Mouse (Mus musculus) heart, postnatal 14 days (tissue): ENCODE measurements around the gene Mael. TPM values are rescaled to one million over a fixed set of nuclear protein-coding genes. Genes with fewer than 3 reads are reported as not detected.

Experiments
- DNase-seq, 2 experiments: peaks; one replicate each; pipeline ENCODE4 v3.0.0; 2021 to 2022
- intact Hi-C: fragments of 180-260 bp; cut with DNase I; formaldehyde crosslinking; loops from one replicate; pipeline ENCODE4 v1.15.1; 2025
- total RNA-seq, 2 experiments: library from RNA; stranded (reverse); gene quantifications; 2 replicates each; pipeline ENCODE4 v1.2.3; 2021

Gene Mael
- total RNA-seq, 2 experiments from 2014 or later: not detected

- no peak for DNase-seq
- intact Hi-C loops: no loop called here
These were observed 24.4 kb downstream of the Mael start for GRCm38 (mm10) chr1:166214181-166214580.

GRCm38 (mm10) chr1:166209371-166209770 lies 29.2 kb downstream of the Mael start:
- DNase-seq: no peak
- intact Hi-C loops: no loop called here

GRCm38 (mm10) chr1:166205159-166205558 lies 33.4 kb downstream of the Mael start:
- intact Hi-C loops: no loop called here
- DNase-seq: no peak

- intact Hi-C loops: no loop called here
- no peak for DNase-seq
These were observed 34.4 kb downstream of the Mael start for GRCm38 (mm10) chr1:166204171-166204570.

- no peak for DNase-seq
- intact Hi-C loops: no loop called here
These were observed 48.7 kb downstream of the Mael start for GRCm38 (mm10) chr1:166189821-166190220.

- DNase-seq: no peak
- intact Hi-C loops: no loop called here
These were observed 53.2 kb downstream of the Mael start for GRCm38 (mm10) chr1:166185357-166185756.

- intact Hi-C loops: no loop called here
- no peak for DNase-seq
These were observed 53.9 kb downstream of the Mael start for GRCm38 (mm10) chr1:166184391-166185229.

GRCm38 (mm10) chr1:166182952-166183627 lies 55.5 kb downstream of the Mael start:
- intact Hi-C loops: no loop called here
- DNase-seq: peak; percentile 15 to 30

- no peak for DNase-seq
- intact Hi-C loops: no loop called here
These were observed 57.0 kb downstream of the Mael start for GRCm38 (mm10) chr1:166181510-166181909.

GRCm38 (mm10) chr1:166173621-166174020 lies 64.9 kb downstream of the Mael start:
- intact Hi-C loops: no loop called here
- DNase-seq: no peak

GRCm38 (mm10) chr1:166172992-166173391 lies 65.6 kb downstream of the Mael start:
- intact Hi-C loops: no loop called here
- DNase-seq: no peak

- no peak for DNase-seq
- intact Hi-C loops: no loop called here
These were observed 67.7 kb downstream of the Mael start for GRCm38 (mm10) chr1:166170852-166171251.

- intact Hi-C loops: no loop called here
- no peak for DNase-seq
These were observed 68.8 kb downstream of the Mael start for GRCm38 (mm10) chr1:166169713-166170112.

GRCm38 (mm10) chr1:166168017-166168416 lies 70.5 kb downstream of the Mael start:
- intact Hi-C loops: no loop called here

GRCm38 (mm10) chr1:166167405-166167804 lies 71.1 kb downstream of the Mael start:
- intact Hi-C loops: no loop called here
- DNase-seq: no peak

More at GRCm38 (mm10) chr1:166168017-166168416, 70.5 kb downstream of the Mael start:
- DNase-seq: no peak

GRCm38 (mm10) chr1:166165159-166165558 lies 73.4 kb downstream of the Mael start:
- no peak for DNase-seq
- intact Hi-C loops: no loop called here

GRCm38 (mm10) chr1:166164580-166164979 lies 74.0 kb downstream of the Mael start:
- intact Hi-C loops: no loop called here
- DNase-seq: no peak

GRCm38 (mm10) chr1:166160569-166161445 lies 77.7 kb downstream of the Mael start:
- intact Hi-C loops: loop anchor here (1.0 to 2.0 kb wide), 3 partner anchors 94 to 200 kb away; partner anchors contain the start of gene Ildr2
- DNase-seq: peak; percentile 76 to 88

GRCm38 (mm10) chr1:166160111-166160510 lies 78.4 kb downstream of the Mael start:
- no peak for DNase-seq
- intact Hi-C loops: loop anchor here (1.0 to 2.0 kb wide), 3 partner anchors 95 to 201 kb away; partner anchors contain the start of gene Ildr2

GRCm38 (mm10) chr1:166158664-166159063 lies 79.9 kb downstream of the Mael start:
- DNase-seq: no peak
- intact Hi-C loops: loop anchor here (10.0 kb wide), 2 partner anchors 184 to 524 kb away; partner anchors contain the start of gene Mpzl1
